ENCODE assay signal across 22 mouse cellular contexts in the genomic region with DNA sequence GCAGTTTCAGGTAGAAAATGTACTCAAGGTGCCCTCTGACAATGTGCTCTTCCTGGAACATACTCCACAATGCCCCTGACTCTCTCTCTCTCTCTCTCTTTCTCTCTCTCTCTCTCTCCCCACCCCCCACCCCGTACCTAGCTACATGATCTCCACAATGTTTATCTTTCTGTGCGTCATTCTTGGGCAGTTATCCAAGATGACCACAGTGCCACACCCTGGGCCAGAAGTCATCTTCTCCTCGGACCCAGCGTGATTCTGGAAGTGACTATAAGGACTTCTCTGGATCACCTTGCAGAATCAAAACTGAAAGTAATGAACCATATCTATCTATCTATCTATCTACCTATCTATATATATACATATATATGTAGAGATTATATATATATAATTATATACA.
"Had no signal": no experiment of that assay in that cellular context is flagged by ENCODE, and none has a peak within 500 bp of the region (broad histone marks: within the 10 kb centered on the region; RNA-seq: fewer than 3 reads in every experiment).

No protein-coding gene starts in this region.

- H3K4me1 ChIP-seq: stomach, embryonic 15.5 days had no signal

- ATAC-seq: liver, postnatal 0 days; lung, postnatal 0 days; midbrain, embryonic 15.5 days had no signal

- H3K27me3 ChIP-seq: midbrain, embryonic 15.5 days; stomach, embryonic 15.5 days had no signal

- DNase-seq: kidney, adult 18-20 months; kidney, adult 9 months; kidney, postnatal 14 days; kidney, postnatal 4 days; layer of hippocampus, postnatal 36 days; left cerebral cortex, postnatal 4 days; liver, postnatal 0 days; lung, embryonic 14.5 days; right cerebral cortex, adult 18-20 months; right cerebral cortex, postnatal 14 days; right cerebral cortex, postnatal 4 days; spleen, adult 18-20 months; thymus, postnatal 25 days had no signal

- H3K27ac ChIP-seq: layer of hippocampus, adult 2 months; limb, embryonic 12.5 days; limb, embryonic 15.5 days; liver, embryonic 14.5 days; macrophage; midbrain, embryonic 12.5 days; midbrain, embryonic 15.5 days; stomach, embryonic 15.5 days had no signal

- H3K36me3 ChIP-seq: limb, embryonic 12.5 days; limb, embryonic 15.5 days; midbrain, embryonic 12.5 days; midbrain, embryonic 15.5 days; stomach, embryonic 15.5 days had no signal

- H3K4me3 ChIP-seq: layer of hippocampus, adult 2 months; limb, embryonic 12.5 days; limb, embryonic 15.5 days; midbrain, embryonic 12.5 days; midbrain, embryonic 15.5 days; stomach, embryonic 15.5 days had no signal
